Mouse (Mus musculus) gastrocnemius, adult 8-10 months (tissue): ENCODE data around the gene Gm11213. TPM values are rescaled to one million over a fixed set of nuclear protein-coding genes. Genes with fewer than 3 reads are reported as not detected.

Source experiments
- total RNA-seq, 4 experiments: library from RNA; stranded (reverse); gene quantifications; 2 replicates each; pipeline ENCODE4 v1.2.4; 2022

Gm11213 gene
- total RNA-seq, 4 experiments from 2014 or later, result not detected

Other genes with a start within 250 kb of the Gm11213 start
- not detected for gene Orm3, start 249.1 kb downstream of the Gm11213 start, total RNA-seq
- gene Orm2, start 242.8 kb downstream of the Gm11213 start, total RNA-seq, result 1 to 10 TPM in 1 of 4 experiments, not detected in 3; 1.3 TPM
- gene Akna, start 201.9 kb downstream of the Gm11213 start, total RNA-seq, result 1 to 10 TPM in 2 of 4 experiments, under 1 TPM in 2; 0.68 to 1.4 (median 0.96) TPM
- 1 to 10 TPM; 2.5 to 4.4 (median 4.0) TPM for gene Whrn, start 109.3 kb downstream of the Gm11213 start, total RNA-seq
- gene Atp6v1g1, start 60.5 kb downstream of the Gm11213 start, total RNA-seq, result 100 to 1,000 TPM; 268 to 323 (median 295) TPM
- 10 to 100 TPM; 18.9 to 20.8 (median 20.1) TPM for gene Tmem268, start 46.5 kb downstream of the Gm11213 start, total RNA-seq
- not detected for gene Tex48, start 17.2 kb upstream of the Gm11213 start, total RNA-seq
- gene Gm11214, start 58.1 kb upstream of the Gm11213 start, total RNA-seq, result not detected
- under 1 TPM in 1 of 4 experiments, not detected in 3; 0.09 TPM for gene Tnfsf15, start 139.9 kb upstream of the Gm11213 start, total RNA-seq